Mouse (Mus musculus): ENCODE measurements around the gene Eif4b. TPM values are rescaled to one million over a fixed set of nuclear protein-coding genes. Genes with fewer than 3 reads are reported as not detected.

Eif4b gene
- polyA plus RNA-seq, 1 experiment: 124 TPM

GRCm38 (mm10) chr15:102056495-102057174 is 16.9 kb upstream of the Eif4b start:
- no peaks in the 10 kb centered on the region for H3K36me3 ChIP-seq (ENCODE audit: control insufficient read depth, insufficient read depth, low read length)
- no peak overlapping the region for H3K27ac ChIP-seq (ENCODE audit: insufficient read depth, low read depth, low read length)
- WGBS: 91% methylated on average over 15 of the region's 15 CpGs
- TF ChIP-seq POLR2A (IDR thresholded peaks at IDR 0.05; ENCODE audit: low read depth, low read length): no peak
- TF ChIP-seq CTCF (conservative IDR thresholded peaks at IDR 0.05; ENCODE audit: insufficient read depth, insufficient read length, low read depth, low read length): no peak
- no peak overlapping the region for H3K4me3 ChIP-seq (ENCODE audit: insufficient read depth, low read depth, low read length)
- H3K27me3 ChIP-seq (replicated peaks; ENCODE audit: control insufficient read depth, insufficient read depth, low read length): no peaks in the 10 kb centered on the region
- DNase-seq: no peak
- no peaks in the 10 kb centered on the region for H3K4me1 ChIP-seq (ENCODE audit: control insufficient read depth, insufficient read depth, low read length)

- Histone ChIP-seq H3K27ac (ENCODE audit: insufficient read depth, low read depth, low read length) (no peak overlapping the region), H3K27me3 (replicated peaks; ENCODE audit: control insufficient read depth, insufficient read depth, low read length) (no peaks in the 10 kb centered on the region), H3K4me3 (ENCODE audit: insufficient read depth, low read depth, low read length) (no peak overlapping the region), H3K36me3 (ENCODE audit: control insufficient read depth, insufficient read depth, low read length) (no peaks in the 10 kb centered on the region), H3K4me1 (ENCODE audit: control insufficient read depth, insufficient read depth, low read length) (no peaks in the 10 kb centered on the region)
- 2% methylated on average over 20 of the region's 20 CpGs for WGBS
- TF ChIP-seq POLR2A (IDR thresholded peaks at IDR 0.05; ENCODE audit: low read depth, low read length): no peak
- TF ChIP-seq CTCF (conservative IDR thresholded peaks at IDR 0.05; ENCODE audit: insufficient read depth, insufficient read length, low read depth, low read length): peak; percentile 99; the same call in 1 of the 2 replicates
- DNase-seq: peak; percentile 94
Observed at GRCm38 (mm10) chr15:102065661-102066325, 7.8 kb upstream of the Eif4b start.

DNA sequence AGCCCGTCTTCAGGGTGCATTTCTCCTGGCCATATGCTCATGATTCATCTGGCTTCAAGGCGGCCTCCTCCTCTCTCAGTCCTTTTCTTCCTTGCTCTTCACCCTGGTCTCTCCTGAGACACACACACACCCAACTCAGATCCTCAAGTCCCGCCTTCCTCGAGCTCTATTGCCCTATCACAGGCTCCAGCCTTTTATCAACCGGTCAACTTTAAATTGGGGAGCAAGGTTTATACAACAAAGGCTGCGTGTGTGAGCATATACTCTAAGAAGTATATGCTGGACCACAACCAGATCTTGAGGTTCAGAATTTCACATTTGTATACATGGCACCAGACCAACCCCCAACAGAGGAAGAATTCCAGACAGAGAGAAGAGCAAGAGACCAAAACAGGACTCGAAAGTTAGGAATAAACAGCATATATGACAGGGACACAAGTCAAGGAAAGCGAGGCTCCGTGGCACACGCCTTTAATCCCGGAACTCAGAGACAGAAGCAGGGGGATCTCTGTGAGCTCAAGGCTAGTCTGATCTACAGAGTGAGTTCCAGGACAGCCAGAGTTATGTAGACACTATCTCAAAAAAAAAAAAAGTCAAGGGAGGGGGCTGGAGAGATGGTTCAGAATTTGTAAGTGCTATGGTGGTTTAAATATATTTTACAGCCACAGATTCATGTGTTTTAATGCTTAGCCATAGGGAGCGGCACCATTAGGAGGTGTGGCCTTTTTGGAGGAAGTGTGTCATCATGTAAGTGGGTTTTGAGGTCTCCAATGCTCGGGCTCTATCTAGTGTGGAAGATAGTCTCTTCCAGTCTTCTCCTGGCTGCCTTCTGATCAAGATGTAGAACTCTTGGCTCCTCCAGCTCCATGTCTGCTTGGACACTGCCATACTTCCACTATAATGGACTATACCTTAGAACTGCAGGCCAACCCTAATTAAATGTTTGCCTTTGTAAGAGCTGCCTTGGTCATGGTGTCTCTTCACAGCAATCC is 2.8 kb upstream of the Eif4b start:
- DNase-seq: no peak
- Histone ChIP-seq H3K27ac (ENCODE audit: insufficient read depth, low read depth, low read length) (no peak overlapping the region), H3K36me3 (ENCODE audit: control insufficient read depth, insufficient read depth, low read length) (no peaks in the 10 kb centered on the region), H3K27me3 (replicated peaks; ENCODE audit: control insufficient read depth, insufficient read depth, low read length) (no peaks in the 10 kb centered on the region), H3K4me1 (ENCODE audit: control insufficient read depth, insufficient read depth, low read length) (peaks cover 6% of the 10 kb centered on the region; the same call in 1 of the 2 replicates), H3K4me3 (ENCODE audit: insufficient read depth, low read depth, low read length) (no peak overlapping the region)
- 79% methylated on average over 13 of the region's 13 CpGs for WGBS
- no peak for TF ChIP-seq CTCF (conservative IDR thresholded peaks at IDR 0.05; ENCODE audit: insufficient read depth, insufficient read length, low read depth, low read length)
- no peak for TF ChIP-seq POLR2A (IDR thresholded peaks at IDR 0.05; ENCODE audit: low read depth, low read length)

GRCm38 (mm10) chr15:102072963-102073558 is 512 bp upstream of the Eif4b start:
- no peak overlapping the region for H3K27ac ChIP-seq (ENCODE audit: insufficient read depth, low read depth, low read length)
- 11% methylated on average over 6 of the region's 6 CpGs for WGBS

GRCm38 (mm10) chr15:102074070-102074731 is 628 bp downstream of the Eif4b start:
- H3K4me1 ChIP-seq (ENCODE audit: control insufficient read depth, insufficient read depth, low read length): peaks cover 8% of the 10 kb centered on the region
- DNase-seq: peak; percentile 66
- no peaks in the 10 kb centered on the region for H3K36me3 ChIP-seq (ENCODE audit: control insufficient read depth, insufficient read depth, low read length)
- no peaks in the 10 kb centered on the region for H3K27me3 ChIP-seq (replicated peaks; ENCODE audit: control insufficient read depth, insufficient read depth, low read length)
- H3K4me3 ChIP-seq (ENCODE audit: insufficient read depth, low read depth, low read length): peak overlapping the region; percentile 79
- TF ChIP-seq CTCF (conservative IDR thresholded peaks at IDR 0.05; ENCODE audit: insufficient read depth, insufficient read length, low read depth, low read length) (no peak), POLR2A (IDR thresholded peaks at IDR 0.05; ENCODE audit: low read depth, low read length) (no peak)
- under 1% methylated on average over 57 of the region's 57 CpGs for WGBS
- peak overlapping the region; percentile 84 for H3K27ac ChIP-seq (ENCODE audit: insufficient read depth, low read depth, low read length)

More at GRCm38 (mm10) chr15:102072963-102073558, 512 bp upstream of the Eif4b start:
- H3K4me3 ChIP-seq (ENCODE audit: insufficient read depth, low read depth, low read length): no peak overlapping the region
- peaks cover 6% of the 10 kb centered on the region; the same call in 1 of the 2 replicates for H3K4me1 ChIP-seq (ENCODE audit: control insufficient read depth, insufficient read depth, low read length)
- H3K27me3 ChIP-seq (replicated peaks; ENCODE audit: control insufficient read depth, insufficient read depth, low read length): no peaks in the 10 kb centered on the region
- no peak for DNase-seq
- H3K36me3 ChIP-seq (ENCODE audit: control insufficient read depth, insufficient read depth, low read length): no peaks in the 10 kb centered on the region
- TF ChIP-seq POLR2A (IDR thresholded peaks at IDR 0.05; ENCODE audit: low read depth, low read length): no peak
- TF ChIP-seq CTCF (conservative IDR thresholded peaks at IDR 0.05; ENCODE audit: insufficient read depth, insufficient read length, low read depth, low read length): no peak

Data from kidney, adult 2 months (tissue).